Mouse (Mus musculus): Measurements from ENCODE around the gene F5.

- TF ChIP-seq CTCF (IDR thresholded peaks at IDR 0.05; ENCODE audit: low read depth) = no peak
- TF ChIP-seq EP300 (IDR thresholded peaks at IDR 0.05; ENCODE audit: low read depth) = no peak
Observed at GRCm38 (mm10) chr1:164170434-164170833, 18.8 kb downstream of the F5 start.
